Mouse (Mus musculus): ENCODE measurements around the gene Hsd17b12. TPM values are rescaled to one million over a fixed set of nuclear protein-coding genes. Genes with fewer than 3 reads are reported as not detected.

Hsd17b12 gene
- 36.6 and 83.7 TPM in 2 replicates for polyA plus RNA-seq (2012; rRNA removed; ENCODE audit: low replicate concordance)

GRCm38 (mm10) chr2:94157592-94158519 is at the start of gene Hsd17b12:
Gene Hsd17b12, minus strand, starts transcription at chr2:94157964.

GRCm38 (mm10) chr2:94010335-94011291 is 147.2 kb downstream of the Hsd17b12 start, which contains the start of gene Alkbh3:
Gene Alkbh3, minus strand, starts transcription at chr2:94010807.

GRCm38 (mm10) chr2:93996254-93996653 is 161.5 kb downstream of the Hsd17b12 start, which contains the start of gene Gm27027:
Gene Gm27027, minus strand, starts transcription at chr2:93996354.

Other genes starting within 250 kb of the Hsd17b12 start
- gene Gm13889, start 200.8 kb downstream of the Hsd17b12 start, polyA plus RNA-seq (2012; rRNA removed; ENCODE audit: low replicate concordance), result 8.4 and 39.6 TPM in 2 replicates
- not detected in 2 replicates for gene Gm27027, start 161.6 kb downstream of the Hsd17b12 start, polyA plus RNA-seq (2012; rRNA removed; ENCODE audit: low replicate concordance)
- 29.3 and 54.1 TPM in 2 replicates for gene Alkbh3, start 147.2 kb downstream of the Hsd17b12 start, polyA plus RNA-seq (2012; rRNA removed; ENCODE audit: low replicate concordance)
- 15.7 and 21.4 TPM in 2 replicates for gene Ttc17, start 248.7 kb upstream of the Hsd17b12 start, polyA plus RNA-seq (2012; rRNA removed; ENCODE audit: low replicate concordance)